Mouse (Mus musculus) v-Abl transformed pro-B cells (cell line): ENCODE data around the gene Vwc2.

ENCODE experiments used
- in situ Hi-C, 2 experiments: fragments of 400-800 bp; cut with MboI; formaldehyde crosslinking; loops; one replicate each; pipeline ENCODE4 v1.15.1; 2025; ENCODE audit not compliant: unreplicated experiment in 2 of 2

Vwc2 gene

DNA sequence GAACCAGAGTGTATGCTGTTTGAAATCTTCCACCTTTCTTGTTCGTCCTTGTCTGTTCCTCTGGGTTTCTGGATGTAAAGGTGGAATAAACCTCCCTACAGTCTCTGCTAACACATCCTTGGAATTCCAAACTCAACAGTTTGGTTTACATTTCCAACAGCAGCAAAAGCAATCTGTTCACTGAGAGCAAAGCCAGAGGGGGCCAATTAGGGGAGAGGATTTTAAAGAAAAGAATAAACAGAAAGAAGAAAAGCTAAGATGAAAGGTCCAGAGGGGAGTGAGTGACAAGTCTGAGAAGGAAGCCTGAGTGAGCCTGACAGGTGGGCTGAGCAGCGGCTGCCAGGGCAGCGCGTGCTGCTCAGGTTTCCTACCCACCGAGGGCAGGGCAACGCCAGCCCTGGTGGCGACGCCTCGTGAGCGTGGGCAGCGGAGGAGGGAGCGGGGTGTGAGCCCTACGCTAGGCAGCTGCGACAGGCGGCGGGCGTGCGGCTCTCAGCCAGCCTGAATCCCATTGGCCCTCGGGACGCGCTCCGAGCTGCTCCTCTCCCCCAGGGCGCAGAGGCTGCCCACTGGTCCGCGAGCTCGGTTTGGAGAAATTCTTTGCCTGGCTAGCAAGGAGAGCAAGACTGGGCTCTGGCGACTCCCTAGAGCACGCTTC lies at the start of gene Vwc2:
Vwc2 (plus strand) TSS at position 648 of the 658 bp plus-strand sequence.
- in situ Hi-C loops = no loop called here

- in situ Hi-C loops = no loop called here
These were observed 25.8 kb upstream of the Vwc2 start for GRCm38 (mm10) chr11:11088162-11088756.

DNA sequence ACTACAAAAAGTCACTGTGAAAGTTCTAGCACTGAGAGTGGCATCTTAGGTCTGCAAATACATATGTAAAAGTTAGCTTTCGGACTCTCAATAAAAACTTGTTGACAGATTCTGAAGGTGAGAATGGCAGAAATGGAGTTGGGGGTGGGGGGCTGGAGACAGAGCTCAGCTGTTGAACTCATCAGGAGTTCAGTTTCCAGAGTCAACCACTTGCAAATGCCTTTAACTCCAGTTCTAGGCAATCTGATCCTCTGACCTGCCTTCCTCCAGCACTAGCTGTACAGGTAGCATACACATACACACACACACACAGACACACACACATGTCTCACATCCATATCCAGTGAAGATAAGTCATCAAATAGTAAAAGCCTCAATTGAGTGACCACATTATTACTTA lies 16.4 kb upstream of the Vwc2 start:
- in situ Hi-C loops = no loop called here

DNA sequence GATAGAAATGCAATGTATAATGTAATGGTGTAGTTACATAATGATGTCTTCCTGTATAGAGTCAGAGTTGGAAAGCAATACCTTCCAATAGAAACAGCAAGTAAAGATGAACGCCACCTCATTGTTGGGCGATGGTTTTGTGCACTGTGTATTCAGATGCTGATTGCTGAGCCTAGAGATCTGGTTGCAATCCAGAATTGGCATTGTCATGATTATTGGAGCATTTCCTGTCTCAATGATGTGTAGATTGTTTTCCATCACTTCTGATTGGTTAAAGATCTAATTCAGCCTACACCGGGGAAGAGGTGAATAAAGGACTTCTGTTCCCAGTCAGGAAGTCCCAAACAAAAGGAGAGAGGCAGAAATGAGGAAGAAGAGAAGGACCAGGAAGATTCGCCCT lies 15.7 kb upstream of the Vwc2 start:
- in situ Hi-C loops = no loop called here

GRCm38 (mm10) chr11:11099011-11099410 lies 15.0 kb upstream of the Vwc2 start:
- in situ Hi-C loops = no loop called here

GRCm38 (mm10) chr11:11102182-11102581 lies 11.8 kb upstream of the Vwc2 start:
- in situ Hi-C loops = no loop called here

DNA sequence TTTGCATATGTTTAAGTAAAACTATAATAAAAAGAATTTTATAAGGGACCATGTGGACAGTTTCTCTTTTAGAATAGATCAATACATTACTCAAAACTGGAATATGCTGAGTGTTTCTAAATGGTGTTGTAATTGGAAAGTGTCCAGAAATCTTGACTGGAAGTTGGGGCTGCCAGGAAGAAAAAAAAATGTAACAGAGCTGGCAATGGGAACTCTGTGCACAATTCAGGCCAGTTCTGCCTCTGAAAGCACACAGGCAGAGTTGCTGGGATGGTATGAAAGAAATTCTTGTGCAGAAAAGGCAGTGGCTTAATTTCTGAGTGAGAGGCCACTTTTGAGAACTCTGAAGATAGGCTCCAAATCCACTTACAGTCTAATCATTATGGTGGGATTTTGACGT lies 11.4 kb upstream of the Vwc2 start:
- in situ Hi-C loops = no loop called here

- in situ Hi-C loops = no loop called here
These were observed 5.1 kb upstream of the Vwc2 start for GRCm38 (mm10) chr11:11108922-11109321.

GRCm38 (mm10) chr11:11114234-11115030 lies 409 bp downstream of the Vwc2 start:
- in situ Hi-C loops = no loop called here

- in situ Hi-C loops = no loop called here
These were observed 1.1 kb downstream of the Vwc2 start for GRCm38 (mm10) chr11:11115031-11115647.

DNA sequence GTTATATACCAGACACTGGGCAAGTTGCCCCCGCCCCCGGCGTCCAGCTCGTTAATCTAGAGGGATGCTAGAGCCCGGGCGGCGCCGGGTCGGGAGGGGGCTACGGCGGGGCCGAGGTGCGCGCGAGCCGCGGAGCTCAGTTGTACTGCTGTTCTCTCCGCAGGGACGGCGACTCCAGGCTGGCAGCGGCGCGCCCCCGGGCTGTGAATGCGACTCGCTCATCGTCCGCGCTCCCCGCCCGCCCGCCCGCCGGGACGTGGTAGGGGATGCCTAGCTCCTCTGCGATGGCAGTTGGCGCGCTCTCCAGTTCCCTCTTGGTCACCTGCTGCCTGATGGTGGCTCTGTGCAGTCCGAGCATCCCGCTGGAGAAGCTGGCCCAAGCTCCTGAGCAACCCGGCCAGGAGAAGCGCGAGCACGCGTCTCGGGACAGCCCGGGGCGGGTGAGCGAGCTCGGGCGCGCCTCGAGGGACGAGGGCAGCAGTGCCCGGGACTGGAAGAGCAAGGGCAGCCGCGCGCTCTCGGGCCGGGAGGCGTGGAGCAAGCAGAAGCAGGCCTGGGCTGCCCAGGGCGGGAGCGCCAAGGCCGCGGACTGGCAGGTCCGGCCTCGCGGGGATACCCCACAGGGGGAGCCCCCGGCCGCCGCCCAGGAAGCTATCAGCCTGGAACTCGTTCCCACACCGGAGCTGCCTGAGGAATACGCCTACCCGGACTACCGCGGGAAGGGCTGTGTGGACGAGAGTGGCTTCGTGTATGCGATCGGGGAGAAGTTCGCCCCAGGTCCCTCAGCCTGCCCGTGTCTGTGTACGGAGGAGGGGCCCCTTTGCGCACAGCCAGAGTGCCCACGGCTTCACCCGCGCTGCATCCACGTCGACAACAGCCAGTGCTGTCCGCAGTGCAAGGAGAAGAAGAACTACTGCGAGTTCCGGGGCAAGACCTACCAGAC lies 1.9 kb downstream of the Vwc2 start:
- in situ Hi-C loops = no loop called here

DNA sequence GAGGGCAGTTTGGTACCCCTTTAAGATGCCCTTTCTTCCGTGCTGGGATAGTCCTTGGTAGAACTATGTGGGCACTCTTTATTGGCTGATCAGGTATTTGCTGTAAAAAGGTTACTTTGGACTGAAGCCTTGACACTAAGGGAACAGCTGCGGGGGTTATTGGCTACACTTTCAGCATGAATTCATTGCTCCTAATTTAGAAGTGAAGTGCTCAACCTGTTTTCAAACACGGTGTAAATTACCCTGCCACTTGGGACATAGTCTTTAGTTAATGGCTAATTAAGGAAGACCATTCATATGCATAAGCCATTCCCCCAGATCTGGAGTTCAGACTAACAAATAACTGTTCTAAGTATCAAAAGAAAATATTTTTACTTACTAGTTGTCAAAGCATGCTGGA lies 2.7 kb downstream of the Vwc2 start:
- in situ Hi-C loops = no loop called here

DNA sequence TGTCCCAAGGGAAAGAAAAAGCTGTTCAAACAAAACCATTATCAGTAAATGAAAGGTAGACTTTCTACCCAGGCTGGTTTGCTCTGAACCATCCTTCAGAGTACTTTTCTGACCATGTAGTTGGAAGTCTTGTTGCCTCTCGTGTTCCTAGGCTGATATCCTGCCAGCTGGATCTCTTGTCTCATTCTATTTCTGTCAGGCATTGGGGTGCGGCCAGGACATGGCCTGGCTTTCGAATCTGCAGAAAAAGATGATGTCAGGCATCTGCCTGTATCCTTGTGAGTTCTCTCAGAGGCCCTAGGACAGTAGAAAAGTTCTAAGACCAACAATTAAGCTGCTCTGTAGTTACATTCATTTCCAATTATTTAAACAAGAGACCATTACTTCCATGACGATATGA lies 8.8 kb downstream of the Vwc2 start:
- in situ Hi-C loops = no loop called here

DNA sequence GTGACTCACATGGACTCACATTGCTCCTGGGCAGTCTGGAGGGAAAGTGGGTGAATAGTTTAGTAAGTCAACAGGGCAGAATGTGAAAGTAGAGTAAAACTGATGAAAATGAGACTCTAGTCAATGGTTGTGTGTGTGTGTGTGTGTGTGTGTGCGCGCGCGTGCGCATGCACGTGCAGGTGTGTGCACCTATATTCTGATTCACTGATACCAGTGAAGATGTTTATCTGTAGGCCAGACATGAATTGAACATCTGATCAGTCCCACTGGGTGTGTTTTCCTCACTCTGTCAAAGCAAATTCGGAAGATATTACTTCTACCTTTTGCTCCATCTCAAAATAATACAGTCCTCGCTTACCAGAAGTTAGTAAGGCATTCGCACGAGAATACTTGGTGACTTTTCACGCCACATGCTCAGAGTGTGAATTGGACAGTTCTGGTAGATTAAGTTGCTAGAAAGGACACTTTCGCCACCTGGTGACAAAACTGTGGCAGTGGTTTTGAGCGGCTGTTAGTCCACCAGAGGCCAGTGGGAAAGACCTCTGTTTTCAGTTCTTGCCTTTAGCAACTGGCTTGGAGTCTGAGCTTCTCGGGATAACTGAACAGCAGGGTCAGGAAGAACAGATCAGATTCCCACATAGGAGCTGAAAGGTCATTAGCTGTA lies 17.5 kb downstream of the Vwc2 start:
- in situ Hi-C loops = loop anchor here in 1 of 2 experiments (10.0 kb wide), 1 partner anchor 1817 kb away; no protein-coding TSS in a partner anchor

- in situ Hi-C loops = no loop called here
These were observed 26.6 kb downstream of the Vwc2 start for GRCm38 (mm10) chr11:11140622-11141021.

- in situ Hi-C loops = no loop called here
These were observed 38.7 kb downstream of the Vwc2 start for GRCm38 (mm10) chr11:11152681-11153080.

DNA sequence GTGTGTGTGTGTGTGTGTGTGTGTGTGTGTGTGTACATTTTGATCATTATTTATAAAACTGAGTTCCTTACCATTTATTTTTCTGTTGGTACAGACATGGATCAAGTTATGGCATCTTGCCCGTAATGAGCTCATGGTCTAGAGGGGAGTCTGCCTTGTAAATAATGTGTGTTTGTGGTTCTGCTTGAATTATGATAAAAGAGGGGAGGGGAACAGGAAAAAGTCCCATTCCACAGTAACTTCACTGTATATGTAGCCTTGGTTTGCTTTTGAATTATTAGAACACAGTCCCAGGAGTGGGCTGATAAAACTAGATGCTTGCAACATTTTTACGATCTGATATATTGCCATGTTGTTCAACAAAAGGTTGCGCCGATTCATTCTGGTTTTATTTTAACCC lies 57.4 kb downstream of the Vwc2 start:
- in situ Hi-C loops = no loop called here

- in situ Hi-C loops = no loop called here
These were observed 61.2 kb downstream of the Vwc2 start for GRCm38 (mm10) chr11:11175259-11175658.

DNA sequence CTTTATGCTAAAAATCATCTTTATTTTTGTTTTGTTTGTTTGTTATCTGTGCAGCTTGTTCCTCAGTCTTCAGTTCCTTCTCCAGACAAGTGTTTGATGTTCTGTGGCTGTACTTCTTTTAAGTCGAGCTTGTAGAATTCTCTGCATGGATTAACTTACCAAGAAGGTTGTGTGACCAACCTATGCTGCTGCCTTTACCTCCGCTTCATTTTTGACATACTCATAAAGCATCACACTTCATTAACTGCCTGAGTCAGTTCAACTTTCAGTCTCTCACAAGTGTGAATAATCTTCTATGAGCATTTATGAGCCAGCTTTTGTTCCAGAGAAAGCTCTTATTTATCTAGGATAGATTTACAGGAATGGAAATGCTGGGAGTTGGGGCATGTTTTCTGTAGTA lies 68.7 kb downstream of the Vwc2 start:
- in situ Hi-C loops = no loop called here

DNA sequence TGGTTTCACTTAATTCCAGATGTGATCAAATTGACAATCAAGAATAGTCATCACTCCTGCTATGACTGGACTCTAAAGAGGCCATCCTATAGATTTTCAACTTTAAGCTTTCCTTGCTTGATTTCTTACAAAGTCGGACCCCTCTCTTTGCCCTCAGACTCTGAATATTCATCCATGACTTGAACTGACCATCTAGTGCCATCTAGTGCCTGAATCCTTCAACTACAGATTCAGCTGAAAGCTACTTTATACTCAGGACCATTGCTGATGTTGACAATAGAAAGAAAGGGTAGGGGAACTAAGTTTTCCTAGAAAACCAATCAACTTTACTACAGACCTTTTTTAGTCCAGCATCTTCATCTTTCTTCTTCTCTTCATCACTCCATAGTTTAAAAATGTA lies 109.1 kb downstream of the Vwc2 start:
- in situ Hi-C loops = no loop called here
